14 mouse cellular contexts compared by ENCODE assay signal in genomic region chr17:79273551-79273950, GRCm38 (mm10).
"Had no signal": no experiment of that assay in that cellular context is flagged by ENCODE, and none has a peak within 500 bp of the region (broad histone marks: within the 10 kb centered on the region; RNA-seq: fewer than 3 reads in every experiment).

No protein-coding gene starts in this region.

- H3K4me1 ChIP-seq: kidney, embryonic 15.5 days; liver, embryonic 13.5 days; midbrain, embryonic 12.5 days; midbrain, embryonic 15.5 days; neural tube, embryonic 13.5 days had no signal

- DNase-seq: kidney, postnatal 10 days; kidney, postnatal 36 days; layer of hippocampus, postnatal 36 days; liver, embryonic 13.5 days; lung, adult 2 months; lung, postnatal 14 days; lung, postnatal 4 days; thymus, postnatal 25 days had no signal

- H3K27ac ChIP-seq: left cerebral cortex, adult 2 months; liver, embryonic 13.5 days; midbrain, embryonic 12.5 days; midbrain, embryonic 15.5 days; neural tube, embryonic 13.5 days; stomach, postnatal 0 days had no signal

- H3K4me3 ChIP-seq: kidney, embryonic 15.5 days; left cerebral cortex, adult 2 months; liver, embryonic 13.5 days; midbrain, embryonic 12.5 days; midbrain, embryonic 15.5 days; neural tube, embryonic 13.5 days had no signal
